Mouse (Mus musculus): ENCODE data around the gene Fktn. TPM values are rescaled to one million over a fixed set of nuclear protein-coding genes. Genes with fewer than 3 reads are reported as not detected.
A peak's percentile ranks its signal among the peaks of the same experiment; 100 is the strongest.
"Not testable (repeated sequence)": the region's sequence is repeated elsewhere in the genome, so short reads cannot be mapped to it uniquely, and the experiment has no call there.

Gene Fktn
- 20.7 and 20.9 TPM in 2 replicates for polyA plus RNA-seq (2012; rRNA removed)

GRCm38 (mm10) chr4:53713704-53714050 lies at the start of gene Fktn:
Gene Fktn, plus strand, starts transcription at chr4:53713998.
- no peak for DNase-seq (ENCODE audit: extremely low spot score in 1 of 2, low spot score in 1 of 2)

DNA sequence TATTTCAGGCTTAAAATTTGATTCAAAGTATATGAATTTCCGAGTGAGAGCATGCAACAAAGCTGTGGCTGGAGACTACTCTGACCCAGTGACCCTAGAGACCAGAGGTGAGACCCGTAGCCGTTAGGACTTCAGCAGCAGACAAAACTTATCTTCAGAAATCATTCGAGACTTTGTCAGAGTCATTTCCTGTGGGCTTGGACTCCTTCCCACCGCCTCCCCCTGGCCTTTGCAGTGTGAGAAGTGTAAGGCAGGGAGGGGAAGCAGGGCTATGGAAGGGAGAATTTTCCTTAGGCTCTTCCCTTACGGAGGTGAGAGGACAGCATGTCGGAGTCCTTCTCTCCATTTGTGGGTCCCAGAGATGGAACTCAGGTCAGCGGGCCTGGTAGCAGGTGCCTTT lies 31.7 kb upstream of the Fktn start:
- DNase-seq (ENCODE audit: extremely low spot score in 1 of 2, low spot score in 1 of 2) = no peak

DNA sequence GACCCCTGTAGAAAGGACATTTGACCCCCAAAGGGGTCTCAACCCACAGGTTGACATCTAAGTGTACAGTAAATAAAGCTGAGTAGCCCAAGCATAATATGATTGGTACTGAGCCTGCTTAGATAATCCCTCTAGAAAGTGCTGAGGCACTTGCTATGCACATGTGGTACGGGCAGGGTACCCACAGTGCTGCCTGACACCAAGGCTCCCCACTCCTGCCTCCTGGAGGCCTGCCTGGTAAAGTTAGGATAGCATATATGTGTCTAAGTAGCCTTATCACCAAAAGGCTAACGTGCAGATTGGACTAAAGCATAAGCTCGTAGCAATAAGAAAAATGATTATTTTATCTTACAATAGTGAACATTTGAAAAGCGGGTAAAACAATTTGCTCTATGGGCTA lies 24.8 kb upstream of the Fktn start:
- DNase-seq (ENCODE audit: extremely low spot score in 1 of 2, low spot score in 1 of 2) = no peak

GRCm38 (mm10) chr4:53691418-53691817 lies 22.4 kb upstream of the Fktn start:
- peak in 1 of 2 experiments; percentile 25 for DNase-seq (ENCODE audit: extremely low spot score in 1 of 2, low spot score in 1 of 2)

GRCm38 (mm10) chr4:53709166-53709565 lies 4.6 kb upstream of the Fktn start:
- not testable (repeated sequence) for DNase-seq (ENCODE audit: extremely low spot score in 1 of 2, low spot score in 1 of 2)

- no peak for DNase-seq (ENCODE audit: extremely low spot score in 1 of 2, low spot score in 1 of 2)
These were observed 3.8 kb upstream of the Fktn start for GRCm38 (mm10) chr4:53710021-53710420.

DNA sequence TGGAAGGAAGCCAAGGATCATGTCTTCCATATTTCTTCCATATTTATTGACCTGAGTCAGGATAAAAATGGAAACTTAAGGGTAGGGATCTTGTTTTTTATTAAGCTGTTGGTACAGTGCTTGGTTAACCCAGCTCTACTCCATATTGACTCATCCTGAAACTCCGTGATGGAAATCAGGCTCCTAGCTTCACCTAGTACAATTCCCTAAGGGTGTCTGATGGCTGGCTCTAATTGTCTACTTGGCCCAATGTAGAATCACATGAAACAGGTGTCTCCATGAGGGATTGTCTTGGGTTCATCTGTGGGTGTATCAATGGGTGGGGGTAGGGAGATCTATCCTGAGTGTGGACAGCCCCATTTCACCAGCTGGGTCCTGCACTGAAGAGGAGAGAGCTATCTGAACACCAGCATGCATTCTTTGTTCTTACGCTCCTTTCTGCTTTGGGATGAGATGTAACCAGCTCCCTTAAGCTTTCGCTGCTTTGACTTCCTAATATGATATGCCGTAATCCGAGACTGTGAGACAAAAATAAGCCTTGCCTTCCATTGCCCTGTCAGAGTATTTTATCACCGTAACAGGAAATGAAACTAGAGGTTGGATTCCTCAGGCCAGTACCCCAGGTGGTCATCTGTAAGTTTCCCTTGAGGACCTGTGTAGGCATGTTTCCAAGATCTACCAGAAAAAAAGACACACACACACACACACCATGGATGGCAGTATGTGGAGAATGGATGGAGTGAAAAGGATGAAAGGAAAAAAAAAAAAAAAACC lies 3.1 kb upstream of the Fktn start:
- DNase-seq (ENCODE audit: extremely low spot score in 1 of 2, low spot score in 1 of 2) = no peak

DNA sequence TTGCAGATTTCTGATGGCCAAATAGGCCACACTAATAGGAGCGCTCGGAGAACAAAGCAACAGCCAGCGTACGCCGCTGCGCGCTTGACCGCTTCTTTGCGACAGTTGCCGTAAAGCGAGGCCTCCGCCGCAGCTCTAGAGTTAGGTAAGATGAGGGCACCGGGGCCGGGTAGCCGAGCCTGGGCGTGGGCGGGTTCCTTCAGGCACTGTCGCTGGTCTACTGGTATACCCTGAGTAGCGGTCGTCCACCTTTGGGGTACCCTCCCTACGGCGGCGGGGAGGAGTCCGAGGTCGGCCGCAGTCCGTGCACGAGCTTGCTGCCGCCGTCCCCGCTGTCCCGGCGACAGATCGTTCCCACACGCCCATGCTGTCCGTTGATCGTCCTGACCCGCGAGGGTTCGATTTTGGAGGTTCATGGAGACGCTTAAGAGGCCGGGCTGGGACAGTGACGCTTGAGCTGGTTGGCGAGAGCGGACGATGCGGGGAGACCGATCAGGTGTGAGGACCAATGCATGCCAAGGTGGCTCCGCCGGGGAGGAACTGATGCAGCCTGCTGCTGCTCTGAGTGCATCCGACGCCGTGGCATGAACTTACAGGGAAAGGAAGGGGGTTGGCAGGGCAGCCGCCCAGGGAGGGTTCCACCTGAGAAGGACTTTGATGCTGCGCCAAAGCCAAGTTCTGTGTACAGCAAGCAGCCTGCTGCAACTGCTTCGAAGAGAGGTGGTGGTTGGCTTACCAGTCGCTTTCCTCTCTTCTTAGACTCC lies 435 bp downstream of the Fktn start:
- peak; percentile 82 to 94 for DNase-seq (ENCODE audit: extremely low spot score in 1 of 2, low spot score in 1 of 2)

DNA sequence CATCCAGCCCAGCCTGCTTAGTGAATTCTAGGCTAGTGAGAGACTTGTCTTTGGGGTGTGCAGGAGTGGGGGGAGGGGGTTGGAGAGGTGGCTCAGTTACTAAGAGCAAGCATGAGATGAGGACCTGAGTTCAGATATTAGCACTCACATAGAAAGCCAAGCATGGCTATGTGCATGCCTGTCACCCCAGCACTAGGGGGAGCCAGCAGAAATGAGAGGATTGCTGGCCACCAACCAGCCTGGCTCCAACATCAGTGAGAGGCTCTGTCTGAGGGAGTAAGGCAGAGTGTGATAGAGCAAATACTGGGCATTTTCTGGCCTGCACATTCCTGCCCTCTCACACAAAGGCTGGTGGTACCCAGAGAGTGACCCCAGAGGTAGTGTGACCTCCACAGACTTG lies 2.2 kb downstream of the Fktn start:
- DNase-seq (ENCODE audit: extremely low spot score in 1 of 2, low spot score in 1 of 2) = no peak

DNA sequence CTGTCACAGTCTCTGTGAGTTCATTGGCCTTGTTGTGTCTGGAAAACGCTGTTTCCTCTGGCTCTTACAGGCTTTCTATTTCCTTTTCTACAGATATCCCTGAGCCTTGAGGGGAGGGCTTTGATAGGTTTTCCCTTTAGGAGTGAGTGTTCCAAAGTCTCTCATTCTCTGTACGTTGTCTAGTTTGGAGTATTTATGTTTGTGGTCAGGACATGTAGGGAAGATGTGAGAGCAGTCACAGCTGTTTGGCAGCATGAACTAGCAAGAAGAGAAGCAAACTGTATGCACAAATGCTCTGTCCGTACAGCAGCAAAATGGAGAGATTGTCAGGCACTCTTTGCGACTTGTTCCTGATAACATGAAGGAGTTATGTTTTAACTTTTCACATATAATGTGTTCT lies 3.7 kb downstream of the Fktn start:
- no peak for DNase-seq (ENCODE audit: extremely low spot score in 1 of 2, low spot score in 1 of 2)

GRCm38 (mm10) chr4:53718261-53718660 lies 4.5 kb downstream of the Fktn start:
- DNase-seq (ENCODE audit: extremely low spot score in 1 of 2, low spot score in 1 of 2) = no peak

DNA sequence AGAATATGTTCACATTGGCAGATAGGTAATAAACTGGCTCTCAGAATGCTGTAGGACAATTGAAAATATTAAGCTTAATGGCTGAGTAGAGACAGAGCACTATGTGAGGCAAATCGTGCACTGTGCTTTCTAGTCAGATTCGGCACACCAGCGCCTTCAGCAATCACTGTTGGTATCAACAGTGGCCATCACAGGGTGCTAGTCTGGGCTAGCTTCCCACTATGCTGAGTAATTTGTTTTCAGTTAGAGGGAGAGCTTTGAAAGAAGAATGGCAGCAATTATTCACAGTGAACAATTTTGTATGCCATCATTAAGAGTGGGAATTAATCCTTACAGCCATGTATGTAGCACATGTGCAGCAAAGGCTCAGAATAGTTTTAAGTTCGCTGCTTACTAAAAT lies 8.7 kb downstream of the Fktn start:
- peak in 1 of 2 experiments; percentile 34 for DNase-seq (ENCODE audit: extremely low spot score in 1 of 2, low spot score in 1 of 2)

GRCm38 (mm10) chr4:53726100-53726499 lies 12.3 kb downstream of the Fktn start:
- DNase-seq (ENCODE audit: extremely low spot score in 1 of 2, low spot score in 1 of 2) = not testable (repeated sequence)

GRCm38 (mm10) chr4:53728121-53728520 lies 14.3 kb downstream of the Fktn start:
- DNase-seq (ENCODE audit: extremely low spot score in 1 of 2, low spot score in 1 of 2) = no peak

- DNase-seq (ENCODE audit: extremely low spot score in 1 of 2, low spot score in 1 of 2) = peak; percentile 46 to 85
These were observed 25.3 kb downstream of the Fktn start for GRCm38 (mm10) chr4:53738956-53739616.

DNA sequence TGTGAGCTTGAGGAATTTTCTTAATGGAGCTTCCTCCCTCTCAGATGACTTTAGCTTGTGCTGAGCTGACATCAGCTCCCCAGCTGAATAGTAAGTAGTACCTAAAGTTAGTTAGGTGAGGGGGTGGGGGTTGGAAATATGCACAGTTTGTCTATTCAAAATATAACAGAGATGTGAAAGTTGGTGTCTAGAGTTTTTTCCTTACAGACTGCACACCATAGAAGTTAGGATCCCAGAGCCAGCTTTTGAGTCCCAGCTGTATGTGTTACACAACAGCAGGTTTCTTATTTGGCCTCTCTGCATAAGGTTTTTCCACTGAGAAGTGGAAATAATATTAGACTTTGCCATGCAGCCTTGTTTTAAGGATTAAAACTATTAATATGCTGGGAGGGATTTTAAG lies 36.0 kb downstream of the Fktn start:
- DNase-seq (ENCODE audit: extremely low spot score in 1 of 2, low spot score in 1 of 2) = peak; percentile 15 to 60

DNA sequence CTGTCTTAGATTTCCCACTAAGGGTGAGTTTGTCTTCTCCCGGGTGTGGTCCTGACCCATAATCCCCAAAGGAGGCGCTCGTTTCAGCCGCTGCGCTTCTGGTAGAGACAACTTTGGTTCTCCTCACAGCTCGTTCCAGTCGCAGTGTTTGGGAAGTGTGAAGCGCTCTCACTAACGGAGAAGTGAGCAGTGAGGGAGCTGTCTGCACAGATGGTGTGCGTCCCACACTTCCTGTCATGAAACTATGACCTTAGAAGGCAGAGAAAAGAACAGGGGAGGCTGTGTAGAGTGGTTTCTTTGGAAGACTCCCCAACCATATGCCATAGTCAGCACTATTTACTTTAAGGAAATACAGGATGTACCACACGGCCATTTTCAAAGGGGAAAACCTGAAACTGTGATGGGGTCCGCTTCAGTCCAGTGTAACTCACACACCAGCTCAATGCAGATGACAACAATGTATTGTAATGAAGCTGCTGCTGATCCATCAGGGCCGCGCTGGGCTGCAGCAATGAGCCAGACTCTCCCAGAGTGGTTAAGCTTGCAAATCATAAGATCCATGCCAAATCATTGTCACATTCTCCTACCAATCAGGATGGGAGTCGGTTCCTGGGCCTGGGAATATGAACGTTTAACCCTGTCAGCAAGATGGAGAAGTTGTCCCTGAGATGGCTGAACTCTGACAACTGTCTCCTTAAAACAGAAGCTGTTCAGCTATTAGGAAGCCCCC lies 36.8 kb downstream of the Fktn start:
- DNase-seq (ENCODE audit: extremely low spot score in 1 of 2, low spot score in 1 of 2) = peak; percentile 56 to 78

- DNase-seq (ENCODE audit: extremely low spot score in 1 of 2, low spot score in 1 of 2) = no peak
These were observed 43.2 kb downstream of the Fktn start for GRCm38 (mm10) chr4:53757030-53757429.

- DNase-seq (ENCODE audit: extremely low spot score in 1 of 2, low spot score in 1 of 2) = peak in 1 of 2 experiments; percentile 51
These were observed 45.0 kb downstream of the Fktn start for GRCm38 (mm10) chr4:53758764-53759163.

DNA sequence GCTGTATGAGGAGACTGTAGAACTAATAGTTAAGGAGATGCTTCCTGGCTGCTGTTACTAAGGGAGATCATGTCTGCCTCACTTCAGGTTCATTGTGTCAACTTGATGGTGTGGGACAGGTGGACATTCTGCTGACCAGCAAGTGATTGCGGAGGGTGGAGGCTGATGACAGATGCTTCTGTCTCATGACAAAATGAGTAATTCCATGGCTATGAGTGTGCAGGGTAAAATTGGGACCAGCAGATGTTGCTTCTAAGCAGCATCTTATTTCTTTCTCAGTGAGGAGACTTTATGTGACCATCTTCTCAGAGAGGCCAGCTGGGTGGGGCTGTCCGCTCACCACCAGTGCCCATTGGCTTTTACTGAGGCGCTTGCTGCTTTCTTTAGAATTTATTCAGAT lies 45.9 kb downstream of the Fktn start:
- DNase-seq (ENCODE audit: extremely low spot score in 1 of 2, low spot score in 1 of 2) = peak in 1 of 2 experiments; percentile 32

DNA sequence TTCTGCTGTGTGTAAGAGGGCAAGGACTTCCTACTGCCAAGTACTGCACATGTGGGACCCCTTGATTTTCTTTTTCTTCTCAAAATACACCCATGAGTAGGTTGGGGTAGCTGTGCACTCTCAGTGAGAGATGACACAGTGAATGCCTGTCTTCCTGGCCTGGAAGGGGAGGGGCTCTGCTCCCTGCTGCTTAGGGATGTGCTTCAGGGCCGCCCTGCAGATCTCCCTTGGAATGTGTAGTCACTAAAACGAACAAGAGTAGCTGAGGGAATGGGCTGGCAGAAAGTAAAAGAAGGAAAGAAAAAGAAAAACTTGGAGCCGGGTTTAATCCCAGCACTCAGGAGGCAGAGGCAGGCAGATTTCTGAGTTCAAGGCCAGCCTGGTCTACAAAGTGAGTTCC lies 48.7 kb downstream of the Fktn start:
- DNase-seq (ENCODE audit: extremely low spot score in 1 of 2, low spot score in 1 of 2) = no peak
